Mouse (Mus musculus) thymus, adult 2 months (tissue): ENCODE results near the gene Tmem40. TPM values are rescaled to one million over a fixed set of nuclear protein-coding genes. Genes with fewer than 3 reads are reported as not detected.

ENCODE experiments used
- DNase-seq: peaks from one replicate; pipeline ENCODE4 v3.0.0; 2021
- H3K27ac ChIP-seq: fragments of 200-500 bp; 2 replicates; pipeline ENCODE4 v1.5.1; 2012; ENCODE audit warnings: low read length, control low read depth; ENCODE audit not compliant: control insufficient read depth, insufficient read depth
- H3K27me3 ChIP-seq: fragments of 200-500 bp; 2 replicates; pipeline ENCODE4 v1.6.1; 2012; ENCODE audit warnings: mild to moderate bottlenecking, low read length, moderate library complexity, mixed read lengths; ENCODE audit not compliant: control insufficient read depth, insufficient read depth
- H3K36me3 ChIP-seq: fragments of 200-500 bp; 2 replicates; pipeline ENCODE4 v1.6.1; 2012; ENCODE audit warnings: mild to moderate bottlenecking, low read length, moderate library complexity; ENCODE audit not compliant: control insufficient read depth, insufficient read depth
- H3K4me1 ChIP-seq: fragments of 200-500 bp; replicated peaks from 2 replicates; pipeline ENCODE4 v1.6.1; 2012; ENCODE audit warnings: low read length; ENCODE audit not compliant: control insufficient read depth, insufficient read depth
- H3K4me3 ChIP-seq: fragments of 200-500 bp; 2 replicates; pipeline ENCODE4 v1.5.1; 2012; ENCODE audit warnings: mild to moderate bottlenecking, low read length, control low read depth, moderate library complexity; ENCODE audit not compliant: control insufficient read depth, insufficient read depth
- CTCF ChIP-seq: fragments of 200-500 bp; IDR thresholded peaks from 2 replicates; pipeline ENCODE4 v1.5.1; 2012; ENCODE audit warnings: mild to moderate bottlenecking, control low read depth, low read length, moderate library complexity, borderline replicate concordance; ENCODE audit not compliant: control insufficient read depth, poor library complexity, insufficient read depth; ENCODE audit errors: extremely low read depth
- POLR2A ChIP-seq: fragments of 200-500 bp; IDR thresholded peaks from 2 replicates; pipeline ENCODE4 v1.6.1; 2012; ENCODE audit warnings: mild to moderate bottlenecking, low read length, control low read depth, moderate library complexity; ENCODE audit not compliant: control insufficient read depth, poor library complexity, insufficient read depth; ENCODE audit errors: extremely low read depth
- WGBS: fragments of 180-500 bp; shearing (Covaris S2); methylation state at CpG from one replicate; pipeline ENCODE4 v1.1.7; 2018; 5-methylcytosine and 5-hydroxymethylcytosine counted together
- polyA plus RNA-seq: library from polyadenylated mRNA; depleted of rRNA; stranded (reverse); fragments of >200 nt; gene quantifications from 2 replicates; pipeline ENCODE4 v1.2.3, GENCODE M21; 2012; rRNA removed

Gene Tmem40
- polyA plus RNA-seq = 1.4 and 2.5 TPM in 2 replicates

DNA sequence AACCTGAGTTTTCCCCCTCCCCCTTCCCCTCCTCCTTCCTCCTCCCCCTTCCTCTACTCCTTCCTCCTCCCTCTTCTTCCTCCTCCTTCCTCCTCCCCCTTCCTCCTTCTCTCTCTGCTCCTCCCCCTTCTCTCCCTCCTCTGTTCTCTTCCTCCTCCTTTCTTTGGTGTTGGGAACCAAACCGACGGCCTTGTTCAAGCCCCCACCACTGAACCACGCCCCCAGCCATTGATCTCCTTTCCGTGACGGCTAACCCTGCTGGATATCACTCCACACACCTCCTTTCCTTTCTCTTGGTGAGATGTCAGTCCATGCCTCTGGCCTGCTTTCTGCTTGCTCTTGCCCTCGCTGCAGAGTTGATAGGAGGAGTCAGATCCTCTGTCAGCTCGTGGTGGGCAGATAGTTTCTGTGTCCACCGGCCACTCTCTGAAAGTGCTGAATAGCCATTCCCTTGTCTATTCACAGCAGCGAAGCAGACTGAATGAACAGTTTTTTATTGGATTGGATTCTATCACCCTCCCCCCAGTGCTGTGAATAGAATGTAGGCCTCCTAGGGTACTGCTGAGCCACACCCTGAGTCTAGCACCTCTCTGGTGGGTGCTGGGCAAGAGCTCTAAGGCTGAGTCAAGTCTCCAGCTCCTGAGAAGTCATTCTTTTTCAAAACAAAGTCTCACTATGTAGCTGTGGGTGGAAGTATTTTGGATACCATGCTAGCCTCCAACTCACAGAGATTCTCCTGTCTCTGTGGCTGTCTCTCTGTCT, at the start of gene Tmem40:
TSS of gene Tmem40 (minus strand) at position 416 of the 762 bp plus-strand sequence.
- Histone ChIP-seq H3K27ac (peak within 1 kb of the TSS; percentile 83), H3K4me1 (peaks cover 47% of the 10 kb centered on the region), H3K36me3 (no peaks in the 10 kb centered on the region), H3K27me3 (no peaks in the 10 kb centered on the region), H3K4me3 (peak within 1 kb of the TSS; percentile 7; the same call in 1 of the 2 replicates)
- no peak for TF ChIP-seq CTCF
- no peak for TF ChIP-seq POLR2A
- peak; percentile 48 for DNase-seq
- 17% methylated on average over 9 of the region's 9 CpGs for WGBS

DNA sequence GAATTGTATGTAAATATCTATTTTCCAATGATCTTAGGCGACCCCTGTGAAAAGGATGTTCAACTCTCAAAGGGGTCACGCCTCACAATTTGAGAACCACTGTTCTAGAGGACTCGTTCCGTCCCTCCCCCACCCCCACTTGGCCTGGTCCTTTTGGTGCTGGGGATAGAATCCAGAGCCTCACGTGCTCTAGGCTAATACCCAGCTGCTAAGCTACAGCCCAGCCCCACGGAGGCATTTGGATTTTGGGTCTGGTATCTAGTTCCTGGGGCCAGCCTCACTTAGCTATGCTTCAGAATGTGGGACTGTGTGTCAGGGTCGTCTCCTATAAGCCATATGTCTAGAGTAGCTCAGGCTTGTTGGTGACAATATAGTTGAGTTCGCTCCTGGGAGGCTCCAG, 49.4 kb upstream of the Tmem40 start:
- no peak overlapping the region for H3K27ac ChIP-seq
- H3K27me3 ChIP-seq = no peaks in the 10 kb centered on the region
- WGBS = 93% methylated on average over 8 of the region's 8 CpGs
- peaks cover 8% of the 10 kb centered on the region for H3K4me1 ChIP-seq
- peaks cover 9% of the 10 kb centered on the region for H3K36me3 ChIP-seq
- DNase-seq = no peak
- no peak overlapping the region for H3K4me3 ChIP-seq
- TF ChIP-seq POLR2A = no peak
- TF ChIP-seq CTCF = no peak

DNA sequence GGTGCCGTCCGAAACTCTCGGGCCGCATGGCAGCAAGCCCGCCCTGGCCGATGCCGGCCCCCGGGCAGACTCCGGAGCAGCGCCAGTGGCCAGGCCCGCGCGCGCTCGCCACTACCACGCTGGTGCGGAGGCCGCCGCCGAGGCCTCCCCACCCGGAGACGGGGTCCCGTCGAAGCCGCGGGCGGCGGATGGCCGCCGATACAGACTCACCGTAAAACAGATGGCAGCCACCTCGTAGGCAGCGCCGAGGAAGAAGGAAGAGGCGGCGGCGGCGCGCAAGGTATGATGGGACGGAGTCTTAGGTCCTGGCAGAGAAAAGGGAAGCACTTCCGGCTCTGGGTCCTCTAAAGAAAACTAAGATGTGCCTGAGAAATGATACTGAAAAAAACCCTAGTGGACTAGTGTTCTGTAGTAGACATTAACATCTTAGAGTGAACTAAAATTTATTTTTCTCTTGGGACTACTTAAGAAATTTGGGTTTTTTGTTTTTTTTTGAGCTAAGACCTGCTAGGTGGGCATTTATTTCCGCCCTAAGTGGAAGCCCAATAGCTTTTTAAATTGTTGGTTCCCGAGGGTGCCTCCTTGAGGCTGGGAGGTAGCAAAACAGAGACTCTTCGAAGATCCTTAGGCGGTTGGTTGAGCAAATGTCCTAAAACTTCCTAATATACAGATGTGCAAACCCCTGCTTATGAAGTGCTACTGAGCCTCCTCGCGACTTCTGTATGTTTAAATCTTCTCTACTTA, 46.5 kb upstream of the Tmem40 start, which contains the start of gene Rpl32:
TSS of gene Rpl32 (minus strand) at position 260 of the 744 bp plus-strand sequence.
- Histone ChIP-seq H3K27ac (no peak within 1 kb of the TSS), H3K4me1 (peaks cover 10% of the 10 kb centered on the region), H3K27me3 (no peaks in the 10 kb centered on the region), H3K36me3 (peaks cover 32% of the 10 kb centered on the region), H3K4me3 (peak within 1 kb of the TSS; percentile 76)
- no peak for TF ChIP-seq CTCF
- TF ChIP-seq POLR2A = peak; percentile 73
- WGBS = under 1% methylated on average over 47 of the region's 47 CpGs
- peak; percentile 84 for DNase-seq

DNA sequence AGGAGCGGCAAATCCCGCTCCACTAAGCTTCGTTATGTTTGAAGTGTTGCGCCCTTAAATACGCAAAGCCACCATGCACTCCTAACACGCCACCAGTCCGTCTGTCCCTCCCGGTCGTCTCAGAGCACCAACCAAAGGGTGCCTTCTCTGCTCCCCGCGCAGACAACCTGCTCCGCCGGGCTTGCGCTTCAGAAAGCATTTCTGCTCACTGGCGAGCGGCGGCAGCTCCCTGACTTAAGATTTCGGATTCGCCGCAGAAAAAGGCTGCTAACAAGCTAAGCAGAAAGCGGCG, 45.9 kb upstream of the Tmem40 start:
- no peak overlapping the region for H3K27ac ChIP-seq
- peak overlapping the region; percentile 76 for H3K4me3 ChIP-seq
- peaks cover 32% of the 10 kb centered on the region for H3K36me3 ChIP-seq
- TF ChIP-seq CTCF (no peak), POLR2A (no peak)
- WGBS = under 1% methylated on average over 22 of the region's 22 CpGs
- no peaks in the 10 kb centered on the region for H3K27me3 ChIP-seq
- no peak for DNase-seq
- H3K4me1 ChIP-seq = peaks cover 10% of the 10 kb centered on the region

DNA sequence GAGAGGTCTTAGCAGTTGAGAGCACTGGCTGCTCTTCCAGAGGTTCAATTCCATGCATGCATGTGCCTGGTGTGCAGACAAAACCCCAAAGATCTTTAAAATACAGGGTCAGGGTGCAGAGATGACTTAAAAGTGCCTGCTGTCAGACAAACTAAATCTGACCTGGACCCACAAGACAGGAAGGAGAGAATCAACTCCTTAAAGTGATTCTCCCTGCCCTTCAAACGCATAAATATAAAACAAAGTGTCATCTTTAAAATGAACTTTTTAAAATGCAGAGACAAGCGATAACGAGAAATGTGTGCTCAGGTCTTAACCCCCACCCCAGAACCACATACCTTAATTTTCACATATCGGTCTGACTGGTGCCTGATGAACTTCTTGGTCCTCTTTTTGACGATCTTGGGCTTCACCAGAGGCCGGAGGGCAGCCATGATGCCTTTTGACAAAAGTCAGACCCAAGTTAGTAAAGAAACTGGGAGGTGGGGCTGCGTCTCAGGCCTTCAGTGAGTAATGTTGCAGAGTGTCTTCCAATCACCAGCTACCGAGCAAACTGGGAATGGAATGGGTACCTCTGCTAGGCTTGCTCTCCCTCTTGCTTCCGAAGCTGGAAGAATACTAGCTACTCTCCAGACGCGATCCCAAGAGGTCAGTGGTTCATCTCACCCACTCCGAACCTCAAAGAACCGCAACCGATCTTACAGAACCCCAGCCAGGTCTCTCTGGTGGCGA, 45.4 kb upstream of the Tmem40 start:
- Histone ChIP-seq H3K27me3 (no peaks in the 10 kb centered on the region), H3K27ac (no peak overlapping the region), H3K4me3 (peak overlapping the region; percentile 76), H3K4me1 (peaks cover 10% of the 10 kb centered on the region), H3K36me3 (peaks cover 32% of the 10 kb centered on the region)
- TF ChIP-seq POLR2A (no peak), CTCF (no peak)
- WGBS = 3% methylated on average over 15 of the region's 15 CpGs
- no peak for DNase-seq

DNA sequence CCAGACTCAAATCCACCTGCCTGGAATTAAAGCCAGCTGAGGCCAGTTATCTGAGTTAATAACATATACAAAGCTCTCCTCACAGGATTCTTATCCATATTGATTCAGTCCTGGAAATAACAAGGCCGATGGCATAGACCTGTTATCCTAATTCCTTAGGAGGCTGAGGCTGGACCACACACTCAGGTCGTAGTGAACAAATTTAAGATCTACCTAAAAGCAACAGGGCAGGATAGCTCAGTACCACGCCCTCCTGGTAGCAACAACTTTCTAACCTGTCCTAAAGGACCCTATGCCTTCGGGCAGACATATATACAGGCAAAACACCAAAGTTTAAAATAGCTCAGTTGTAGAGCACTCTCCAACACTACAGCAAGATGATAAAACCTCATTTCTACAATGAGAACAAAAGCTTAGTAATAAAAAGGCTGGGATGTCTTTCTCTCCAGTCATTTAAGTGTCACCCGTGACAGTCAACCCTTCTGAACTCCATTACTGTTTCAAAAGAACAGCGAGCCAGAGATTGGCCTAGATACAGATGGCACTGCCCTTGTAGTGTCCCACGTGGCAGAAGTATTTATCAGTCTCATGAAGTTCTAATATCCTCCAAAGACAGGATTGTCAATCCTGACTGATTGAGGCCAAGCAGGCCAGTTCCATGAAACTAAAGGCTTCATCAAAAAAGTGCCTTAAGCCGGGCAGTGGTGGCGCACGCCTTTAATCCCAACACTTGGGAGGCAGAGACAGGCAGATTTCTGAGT, 42.4 kb upstream of the Tmem40 start:
- WGBS = 89% methylated on average over 10 of the region's 10 CpGs
- H3K27me3 ChIP-seq = no peaks in the 10 kb centered on the region
- peaks cover 37% of the 10 kb centered on the region for H3K36me3 ChIP-seq
- TF ChIP-seq CTCF (no peak), POLR2A (no peak)
- no peak overlapping the region for H3K27ac ChIP-seq
- H3K4me3 ChIP-seq = no peak overlapping the region
- no peak for DNase-seq
- peaks cover 10% of the 10 kb centered on the region for H3K4me1 ChIP-seq
